Mouse (Mus musculus) urinary bladder, postnatal 4 days (tissue): ENCODE data around the gene Ccnyl1.

Source experiments
- DNase-seq, 2 experiments: peaks; one replicate each; pipeline ENCODE4 v3.0.0; 2021 to 2022; ENCODE audit warnings: low spot score in 2 of 2

Gene Ccnyl1

DNA sequence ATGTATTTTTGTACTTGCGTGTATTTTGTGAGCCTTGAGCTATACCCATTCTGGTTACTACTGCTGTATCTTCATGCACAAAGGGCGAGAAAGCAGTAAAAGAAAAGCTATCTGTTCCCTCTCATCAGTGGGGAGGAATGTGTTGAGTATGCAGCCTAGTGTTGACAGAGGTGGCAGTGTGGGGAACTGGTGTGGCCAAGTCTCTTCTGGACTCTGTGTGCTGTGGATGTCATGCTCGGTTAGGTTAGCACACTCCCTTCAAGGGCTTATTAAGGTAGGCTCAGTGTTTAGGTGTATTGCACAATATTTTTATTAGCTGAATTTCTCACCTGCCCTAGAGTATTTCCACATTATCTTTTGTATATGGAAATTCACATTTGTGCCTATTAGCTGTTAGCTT is 11.5 kb downstream of the Ccnyl1 start:
- DNase-seq = no peak

- DNase-seq = no peak
These were observed 15.0 kb downstream of the Ccnyl1 start for GRCm38 (mm10) chr1:64705230-64705629.

DNA sequence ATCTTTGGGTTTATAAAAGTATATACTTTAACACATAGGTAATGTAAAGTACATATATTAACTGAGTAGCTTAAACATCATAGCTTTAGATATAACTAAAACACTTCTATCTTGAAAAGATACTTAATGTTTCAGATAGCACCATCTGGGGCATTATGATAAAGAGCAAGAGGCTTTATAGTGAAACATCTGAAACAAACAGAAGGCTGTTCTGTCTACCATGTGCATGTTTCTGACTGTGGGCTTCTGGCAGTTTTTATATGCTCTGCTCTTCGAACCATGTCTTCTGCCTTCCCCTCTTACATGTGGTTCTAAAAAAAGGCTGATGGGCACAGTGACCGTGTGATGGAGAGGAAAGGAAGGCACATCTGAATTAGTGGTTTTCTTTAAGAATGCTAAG is 16.4 kb downstream of the Ccnyl1 start:
- no peak for DNase-seq

DNA sequence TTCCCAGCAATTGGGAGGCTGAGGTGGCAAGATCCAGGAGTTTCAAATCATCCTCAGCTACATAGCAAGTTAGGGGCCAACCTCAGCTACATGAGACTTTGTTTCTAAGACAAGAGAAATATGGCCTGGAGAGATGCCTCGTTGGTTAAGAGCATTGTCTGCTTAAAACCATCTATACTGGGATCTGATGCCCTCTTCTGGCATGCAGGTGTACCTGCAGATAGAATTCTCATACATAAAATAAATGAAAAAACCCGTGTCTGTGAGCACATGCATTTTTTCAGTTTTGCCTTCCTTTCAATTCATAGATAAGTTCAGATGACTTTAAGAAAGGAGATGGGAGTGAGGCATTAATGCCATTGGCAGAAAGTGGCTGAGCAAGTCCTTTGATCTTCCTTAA is 19.6 kb downstream of the Ccnyl1 start:
- DNase-seq = no peak

GRCm38 (mm10) chr1:64712006-64712760 is 21.9 kb downstream of the Ccnyl1 start:
- DNase-seq = no peak

- no peak for DNase-seq
These were observed 25.2 kb downstream of the Ccnyl1 start for GRCm38 (mm10) chr1:64715458-64715857.

- DNase-seq = no peak
These were observed 26.5 kb downstream of the Ccnyl1 start for GRCm38 (mm10) chr1:64716589-64717304.

DNA sequence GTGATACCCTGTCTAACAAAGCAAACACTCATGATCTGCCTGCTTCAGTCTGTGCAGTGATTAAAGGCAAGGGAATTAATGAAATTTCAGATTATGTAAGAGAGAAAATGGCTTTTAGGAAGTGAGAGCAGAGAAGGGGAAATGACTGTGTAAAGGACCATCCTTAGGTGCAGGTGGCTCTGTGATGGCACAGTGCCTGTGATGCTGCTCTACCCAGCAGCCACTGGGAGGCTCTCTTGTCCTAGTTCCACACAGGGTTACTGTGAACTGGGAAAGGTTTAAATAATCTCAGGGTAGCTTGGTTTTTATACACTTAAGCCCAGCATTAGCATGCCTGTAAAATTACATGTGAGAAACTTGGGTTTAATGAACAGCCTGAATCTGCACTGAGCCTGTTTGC is 27.2 kb downstream of the Ccnyl1 start:
- DNase-seq = no peak

DNA sequence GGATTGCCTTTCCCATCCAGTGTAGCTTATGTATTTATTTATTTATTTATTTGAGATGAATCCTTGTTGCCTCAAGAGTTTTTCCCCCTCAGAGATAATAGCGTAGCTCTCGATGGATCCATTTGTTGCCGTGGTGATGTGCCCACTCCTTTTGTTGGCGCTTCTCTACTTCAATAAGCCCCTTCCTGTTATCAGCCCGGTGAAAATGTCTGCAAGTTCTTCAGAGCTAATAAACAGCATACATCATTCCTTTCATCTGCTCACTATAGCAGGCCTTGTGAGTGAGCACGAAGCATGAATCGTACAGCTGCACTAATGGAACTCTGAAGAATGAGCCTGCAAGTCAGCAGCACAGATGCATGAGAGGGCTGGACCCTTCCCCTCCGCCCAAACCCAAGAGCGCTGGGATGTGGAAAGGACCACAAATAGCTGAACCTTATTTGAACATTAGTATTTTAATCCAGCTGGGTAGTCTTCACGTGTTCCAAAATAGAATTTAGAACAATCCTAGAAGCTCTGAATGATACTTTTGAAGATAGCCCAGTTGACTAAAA is 30.9 kb downstream of the Ccnyl1 start:
- DNase-seq = no peak

- no peak for DNase-seq
These were observed 39.8 kb downstream of the Ccnyl1 start for GRCm38 (mm10) chr1:64730046-64730445.

GRCm38 (mm10) chr1:64731341-64732020 is 41.2 kb downstream of the Ccnyl1 start:
- DNase-seq = no peak

DNA sequence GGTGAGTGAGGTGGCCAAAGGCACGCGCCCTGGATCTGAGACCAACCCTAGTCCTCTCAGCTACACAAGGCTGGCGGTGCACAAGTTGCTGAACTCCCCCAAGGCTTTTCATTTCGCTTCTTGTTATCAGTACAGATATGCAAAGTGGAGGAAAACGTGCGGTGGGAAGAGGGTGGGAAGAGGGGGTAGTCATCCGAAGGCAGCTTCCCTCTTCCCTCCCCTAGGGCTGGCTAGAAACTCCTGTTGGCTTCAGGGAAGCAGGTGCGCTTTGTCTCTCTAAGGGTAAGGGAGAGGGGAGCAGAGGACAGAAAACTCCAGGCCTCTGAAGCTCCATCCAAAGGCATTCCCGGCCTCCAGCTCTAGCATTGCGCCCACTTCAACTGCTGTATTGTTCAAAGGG is 41.9 kb downstream of the Ccnyl1 start:
- no peak for DNase-seq

DNA sequence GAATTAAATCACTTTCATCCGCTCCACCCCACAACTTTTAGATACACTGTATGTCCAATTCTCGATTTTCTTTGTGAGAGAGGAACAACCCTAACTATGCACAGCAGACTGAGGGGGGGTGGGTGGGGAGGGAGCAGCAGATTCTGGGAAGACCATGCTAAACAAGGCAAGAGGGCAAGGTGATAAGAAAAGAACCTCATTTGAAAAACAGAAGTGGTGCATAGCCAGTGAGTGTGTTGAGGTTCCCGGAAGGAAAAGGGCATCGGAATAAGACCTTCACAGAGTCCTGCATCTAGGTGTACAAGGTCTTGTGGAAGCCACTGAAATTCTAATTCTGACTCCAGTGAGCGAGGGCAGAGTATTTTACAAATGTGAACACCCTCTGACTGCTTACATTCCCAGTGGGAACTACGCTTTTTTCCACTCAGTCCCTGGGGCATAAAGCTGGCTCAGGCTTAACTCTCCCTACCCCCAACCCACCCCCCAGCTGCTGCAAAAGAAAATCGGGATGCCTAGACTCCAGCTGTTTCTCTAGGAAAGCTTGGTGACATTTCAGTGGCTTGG is 42.5 kb downstream of the Ccnyl1 start:
- DNase-seq = no peak

DNA sequence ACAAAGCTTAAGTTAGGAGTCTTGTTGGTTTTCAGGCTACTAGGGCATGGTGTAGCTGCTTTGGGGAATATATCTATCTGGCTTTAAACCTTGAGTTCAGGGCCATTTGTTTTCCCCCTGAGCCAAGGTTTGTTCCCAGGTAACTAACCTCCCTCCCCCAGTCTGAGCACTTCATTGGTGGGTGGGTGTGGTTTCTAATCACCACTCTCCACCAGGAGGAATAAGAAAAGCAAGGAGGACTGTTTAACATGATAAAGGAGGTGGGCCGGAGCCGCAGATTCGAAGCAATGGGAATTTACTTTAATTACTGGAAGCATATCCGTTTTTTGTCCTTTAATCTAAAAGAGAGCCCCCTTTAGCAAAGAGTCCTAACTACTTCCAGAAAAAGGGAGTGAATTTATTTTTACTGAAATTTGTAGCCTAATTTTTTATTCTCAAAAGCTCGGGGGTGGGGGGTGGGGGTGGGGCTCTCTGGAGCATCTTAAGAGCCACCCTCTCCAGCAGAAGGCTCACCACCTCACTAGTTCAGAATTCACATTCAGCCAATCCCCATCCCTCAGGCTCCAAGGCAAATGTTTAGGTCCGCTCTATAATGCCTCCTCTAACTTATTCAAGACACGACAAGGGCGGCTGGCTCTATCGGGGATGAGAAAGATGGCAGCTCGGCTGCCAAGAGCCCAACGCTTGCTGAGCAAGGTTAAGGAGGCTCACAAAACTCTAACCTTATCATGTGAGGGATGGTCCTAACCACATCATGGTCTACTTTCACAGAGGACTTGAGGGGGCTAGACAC is 43.4 kb downstream of the Ccnyl1 start:
- no peak for DNase-seq

- peak in 1 of 2 experiments; percentile 24 for DNase-seq
These were observed 44.8 kb downstream of the Ccnyl1 start for GRCm38 (mm10) chr1:64734771-64735750.

- DNase-seq = peak in 1 of 2 experiments; percentile 38
These were observed 45.8 kb downstream of the Ccnyl1 start for GRCm38 (mm10) chr1:64735781-64736680.

DNA sequence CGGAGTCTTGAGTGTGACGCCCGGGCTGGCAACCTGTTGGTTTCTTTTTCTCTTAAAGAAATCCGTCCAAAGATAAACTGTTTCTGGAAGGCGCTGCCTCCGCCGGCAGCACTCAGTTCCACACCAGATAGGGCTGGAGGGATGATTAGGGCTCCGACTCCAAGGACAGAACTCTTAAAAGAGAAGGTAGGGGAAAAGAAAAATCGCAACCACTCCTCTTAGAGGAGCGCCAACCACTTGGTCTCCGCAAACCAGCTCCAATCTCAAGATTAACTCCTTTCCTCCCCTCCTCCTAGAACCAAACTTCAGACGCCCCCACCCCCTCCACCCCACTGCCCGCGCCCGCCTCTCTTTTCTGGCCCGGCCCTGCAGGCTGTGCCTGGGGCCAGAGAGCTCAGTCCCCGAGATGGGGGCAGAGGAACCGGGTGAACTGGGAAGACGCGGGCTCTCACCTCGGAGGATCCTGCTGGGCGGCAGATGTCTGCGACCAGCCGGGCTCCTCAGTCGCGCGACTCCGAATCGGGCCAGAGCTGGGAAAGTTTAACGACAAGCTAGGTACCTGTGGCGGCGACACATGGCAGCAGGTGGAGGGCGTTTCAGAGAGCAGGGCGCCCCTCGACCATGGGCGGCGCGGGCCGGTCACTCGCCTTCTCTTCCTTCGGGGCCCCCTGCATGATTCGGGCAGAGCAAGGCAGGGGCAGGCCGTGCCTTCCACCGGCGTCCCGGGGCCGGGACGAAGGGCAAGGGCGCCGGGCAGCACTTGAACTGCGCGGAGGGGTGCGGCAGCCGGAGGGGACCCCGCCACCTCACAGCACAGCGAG is 46.6 kb downstream of the Ccnyl1 start:
- no peak for DNase-seq
